16 mouse cellular contexts compared by ENCODE assay signal in genomic region chr4:132332880-132333279, GRCm38 (mm10). TPM values are rescaled to one million over a fixed set of nuclear protein-coding genes. Genes with fewer than 3 reads are reported as not detected.
"Had no signal": no experiment of that assay in that cellular context is flagged by ENCODE, and none has a peak within 500 bp of the region (broad histone marks: within the 10 kb centered on the region; RNA-seq: fewer than 3 reads in every experiment).

No protein-coding gene starts in this region.

- H3K27ac ChIP-seq: kidney, postnatal 0 days; limb, embryonic 15.5 days; liver, embryonic 13.5 days; midbrain, embryonic 12.5 days; neural tube, embryonic 13.5 days; stomach, embryonic 15.5 days had no signal

- H3K4me3 ChIP-seq: limb, embryonic 15.5 days; liver, embryonic 13.5 days; midbrain, embryonic 12.5 days; neural tube, embryonic 13.5 days; stomach, embryonic 15.5 days had no signal

- H3K9me3 ChIP-seq: limb, embryonic 15.5 days; liver, embryonic 13.5 days; midbrain, embryonic 12.5 days; neural tube, embryonic 13.5 days; stomach, embryonic 15.5 days had no signal

- H3K27me3 ChIP-seq: limb, embryonic 15.5 days; liver, embryonic 13.5 days; midbrain, embryonic 12.5 days; neural tube, embryonic 13.5 days; stomach, embryonic 15.5 days had no signal

- DNase-seq: left cerebral cortex, postnatal 4 days; liver, embryonic 13.5 days; lung, adult 18-20 months; retina, postnatal 1 day; right cerebral cortex, postnatal 4 days; spleen, adult 18-20 months; thymus, adult 2 months; thymus, postnatal 25 days had no signal

- ATAC-seq: hindbrain, embryonic 16.5 days; midbrain, embryonic 16.5 days had no signal

RNA-seq across cellular contexts. Expression of gene Rab42, which starts 29.7 kb away (rescaled TPM):
- total RNA-seq: megakaryocyte-erythroid progenitor cell, adult 5-6 weeks had no signal
